Mouse (Mus musculus): ENCODE measurements around the gene B3galt5.

Gene B3galt5

DNA sequence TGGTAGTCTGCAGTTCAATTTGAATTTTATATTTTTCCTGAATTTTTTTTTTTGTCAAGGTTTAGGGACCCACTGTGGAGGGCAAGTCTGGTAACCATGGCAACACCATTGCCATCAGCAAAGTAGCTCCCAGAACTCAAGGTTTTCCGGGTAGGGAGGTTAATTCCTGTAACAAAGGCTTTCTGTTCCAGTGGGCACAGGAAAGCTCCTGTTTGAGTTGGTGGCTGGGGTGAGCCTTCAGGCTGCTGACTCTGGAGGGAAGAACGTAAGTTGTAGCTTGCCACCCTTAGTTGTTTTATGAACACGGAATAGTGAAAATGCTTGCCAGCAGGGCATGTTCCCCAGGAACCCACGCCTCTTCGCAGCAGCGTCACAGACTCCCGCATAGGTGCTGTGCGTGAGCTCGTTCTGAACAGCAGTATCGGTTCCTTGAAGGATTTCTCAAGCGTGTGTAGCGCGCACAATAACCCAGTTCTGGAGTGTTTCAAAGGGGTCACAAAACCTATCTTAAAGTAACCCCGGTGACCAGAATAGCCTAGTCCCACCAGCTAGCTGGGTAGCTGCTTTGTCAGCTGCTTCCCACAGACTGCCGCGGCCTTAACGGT lies at the start of gene B3galt5:
Gene B3galt5 (plus strand): TSS at position 436 of the 605 bp plus-strand sequence.
- peak in 1 of 2 experiments; percentile 29 for DNase-seq (ENCODE audit: low spot score in 2 of 2)

DNA sequence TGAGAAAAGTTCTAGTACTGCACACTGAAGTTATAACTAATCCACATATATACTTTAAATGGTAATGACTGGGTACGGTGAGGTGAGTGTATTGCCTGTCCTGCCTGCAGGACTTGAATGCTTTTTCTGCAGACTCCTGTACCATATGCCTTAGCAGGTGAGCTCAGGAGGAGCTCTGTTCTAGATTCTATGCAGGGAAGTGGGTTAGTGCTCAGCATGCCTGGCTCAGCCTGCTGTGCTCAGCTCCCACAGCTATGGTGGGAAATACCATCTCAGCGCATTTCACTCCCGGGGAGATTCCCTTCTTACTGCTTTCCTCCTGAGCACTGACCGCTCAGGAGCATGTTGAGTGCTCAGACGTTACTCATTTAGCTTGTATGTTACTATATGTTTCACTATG lies 48.0 kb upstream of the B3galt5 start:
- DNase-seq (ENCODE audit: low spot score in 2 of 2), result no peak

DNA sequence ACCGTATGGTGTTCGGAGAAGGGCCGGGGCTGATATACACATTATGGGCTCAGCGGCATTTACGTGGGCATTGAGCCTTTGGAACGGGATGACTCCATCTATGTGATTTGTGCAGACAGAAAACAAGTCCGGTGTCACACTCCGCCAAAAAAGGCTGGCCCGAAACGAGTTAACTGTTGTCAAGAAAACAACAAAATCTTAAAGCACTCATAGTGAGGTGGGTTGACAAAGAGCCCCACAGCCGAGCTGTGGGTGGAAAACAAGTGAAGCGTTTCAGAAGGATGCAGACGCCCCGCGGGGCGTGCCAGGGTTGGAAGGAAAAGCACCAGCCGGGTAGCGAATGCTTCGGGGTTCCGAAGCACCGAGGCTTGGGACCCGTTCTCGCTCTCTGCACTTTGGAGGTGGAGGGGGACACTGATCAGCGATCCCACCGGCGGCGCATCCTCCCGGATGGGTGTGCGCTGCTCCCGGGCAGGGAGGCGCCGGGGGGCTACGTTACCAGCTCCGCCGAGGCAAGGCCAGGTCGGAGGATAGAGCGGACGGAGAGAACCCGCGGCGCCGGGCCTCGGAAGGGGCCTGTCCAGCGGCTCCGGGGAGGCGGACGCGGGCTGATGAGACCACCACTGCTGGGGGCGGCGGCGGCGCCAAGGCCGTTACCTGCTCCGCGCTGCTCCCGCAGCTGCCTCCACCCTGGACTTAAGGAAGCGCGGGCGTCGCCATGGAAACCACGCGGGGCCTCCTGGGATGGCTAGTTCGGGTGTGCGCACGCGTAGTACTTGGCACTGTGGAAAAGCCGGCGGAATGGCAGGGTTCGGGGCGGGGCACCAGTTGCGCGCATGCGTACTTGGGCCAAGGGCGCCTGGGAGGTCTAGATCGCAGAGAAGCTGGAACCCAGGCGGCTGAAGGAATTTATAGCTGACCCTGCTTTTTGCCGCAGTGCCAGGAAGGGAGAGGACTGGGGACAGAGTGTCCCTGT lies 43.8 kb upstream of the B3galt5 start, which contains the start of gene Lca5l:
Gene Lca5l (minus strand): TSS at position 741 of the 976 bp plus-strand sequence.
- DNase-seq (ENCODE audit: low spot score in 2 of 2), result peak; percentile 99 to 100

DNA sequence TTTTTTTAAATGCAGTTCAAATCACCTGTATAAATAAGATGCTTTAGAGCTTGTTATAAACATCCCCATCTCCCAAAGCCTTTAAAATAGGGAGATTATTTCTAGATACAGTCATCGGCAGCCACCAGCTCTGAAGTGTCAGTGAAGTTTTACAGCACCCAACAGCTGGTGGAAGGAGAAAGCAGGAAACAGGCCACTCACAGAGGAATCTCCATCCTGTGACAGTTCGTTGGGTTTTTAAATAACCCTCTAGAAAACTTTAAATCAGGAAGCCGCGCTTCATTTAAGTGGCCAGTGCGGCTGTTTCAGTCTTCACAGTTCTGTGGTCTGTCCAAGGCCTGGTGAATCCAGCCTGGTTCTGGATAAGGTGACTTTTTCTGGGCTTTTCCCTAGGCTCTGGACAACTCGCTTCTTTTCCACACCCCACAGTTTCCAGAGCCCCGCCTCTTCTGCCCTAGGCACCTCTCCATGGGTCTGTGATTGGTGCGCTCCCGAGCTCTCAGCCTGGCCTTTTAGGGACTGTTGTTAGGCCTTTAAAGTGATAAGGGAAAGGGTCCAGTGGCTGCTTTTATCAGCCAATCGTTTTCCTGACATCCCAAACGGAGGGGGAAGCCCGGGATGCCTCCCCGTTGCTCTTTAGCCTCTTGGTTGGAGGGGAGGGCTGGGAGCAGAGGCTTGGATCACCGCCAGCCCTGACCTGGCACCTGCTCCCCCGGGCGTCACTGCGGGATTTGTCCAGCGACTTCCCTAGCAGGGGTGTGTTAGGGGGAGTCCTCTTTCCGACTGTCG lies 35.5 kb upstream of the B3galt5 start, which contains the start of gene Sh3bgr:
Gene Sh3bgr (plus strand): TSS at position 538 of the 789 bp plus-strand sequence.
- no peak for DNase-seq (ENCODE audit: low spot score in 2 of 2)

DNA sequence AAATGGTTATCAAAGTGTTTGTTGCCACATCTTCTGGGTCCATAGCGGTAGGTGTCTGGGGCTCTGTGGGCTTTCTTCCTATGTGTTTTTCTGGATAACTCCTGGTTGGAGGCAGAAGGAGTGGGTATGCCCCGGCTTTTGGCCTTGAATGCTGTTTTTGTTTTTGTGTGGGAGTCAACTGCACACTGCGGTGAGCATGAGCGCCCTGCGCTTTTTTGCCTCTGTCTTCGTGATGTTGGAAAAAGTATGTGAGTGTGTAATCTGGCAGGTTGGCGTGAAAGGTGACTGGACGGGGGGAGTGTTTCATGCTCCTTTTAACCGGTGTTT lies 34.9 kb upstream of the B3galt5 start:
- no peak for DNase-seq (ENCODE audit: low spot score in 2 of 2)

DNA sequence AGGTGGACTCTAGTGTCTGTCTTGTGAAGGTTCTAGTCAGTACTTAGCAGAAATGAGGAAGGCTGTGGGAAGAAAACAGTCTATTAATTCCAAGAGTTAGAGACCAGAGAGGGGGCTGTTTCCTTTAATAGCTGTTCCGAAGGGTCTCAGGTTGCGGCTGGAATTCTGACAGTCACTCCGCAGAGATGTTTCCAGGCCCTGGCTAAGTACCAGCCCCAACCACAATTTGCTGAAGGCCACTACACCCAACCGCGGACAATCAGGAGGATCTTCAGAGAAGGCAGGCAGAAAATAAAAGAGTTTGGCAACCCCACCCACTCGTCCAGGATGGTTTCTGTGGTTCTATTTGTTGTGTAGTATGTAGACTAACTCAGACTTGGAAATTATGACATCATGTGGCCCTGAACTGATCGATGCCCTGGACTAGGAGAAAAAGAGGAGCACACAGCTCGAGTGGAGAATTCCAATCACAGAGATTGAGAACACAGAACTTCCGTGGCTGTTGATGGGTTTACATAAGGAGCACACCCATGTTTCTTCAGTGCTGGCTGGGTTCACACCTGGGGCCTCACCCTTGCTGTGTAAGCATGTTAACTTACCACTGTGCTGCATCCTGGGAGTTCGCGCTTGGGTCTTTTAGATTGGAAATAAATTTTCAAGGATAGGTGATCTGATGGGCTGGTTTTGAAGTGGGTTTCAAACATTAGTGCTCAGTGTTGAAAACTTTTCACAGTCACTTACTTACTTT lies 33.9 kb upstream of the B3galt5 start:
- no peak for DNase-seq (ENCODE audit: low spot score in 2 of 2)

DNA sequence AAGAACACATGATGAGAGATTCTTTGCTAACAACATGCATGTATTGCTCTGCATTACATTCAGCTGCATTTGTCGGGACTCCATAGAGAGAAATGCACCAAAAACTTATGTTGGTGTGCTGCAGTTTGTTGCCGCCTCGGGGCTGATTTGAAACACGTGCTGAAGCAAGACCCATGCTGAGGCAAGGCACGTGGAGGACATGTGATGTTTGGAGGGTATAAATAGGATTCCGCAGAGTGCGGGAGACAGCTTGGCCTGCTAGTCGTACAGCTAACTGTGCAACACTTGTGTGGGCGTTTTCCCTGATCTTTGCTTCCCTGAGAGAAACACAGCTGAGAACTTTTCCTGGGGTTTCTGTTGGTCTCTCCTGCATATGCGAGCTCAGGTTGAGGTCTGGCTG lies 25.8 kb upstream of the B3galt5 start:
- DNase-seq (ENCODE audit: low spot score in 2 of 2), result no peak

DNA sequence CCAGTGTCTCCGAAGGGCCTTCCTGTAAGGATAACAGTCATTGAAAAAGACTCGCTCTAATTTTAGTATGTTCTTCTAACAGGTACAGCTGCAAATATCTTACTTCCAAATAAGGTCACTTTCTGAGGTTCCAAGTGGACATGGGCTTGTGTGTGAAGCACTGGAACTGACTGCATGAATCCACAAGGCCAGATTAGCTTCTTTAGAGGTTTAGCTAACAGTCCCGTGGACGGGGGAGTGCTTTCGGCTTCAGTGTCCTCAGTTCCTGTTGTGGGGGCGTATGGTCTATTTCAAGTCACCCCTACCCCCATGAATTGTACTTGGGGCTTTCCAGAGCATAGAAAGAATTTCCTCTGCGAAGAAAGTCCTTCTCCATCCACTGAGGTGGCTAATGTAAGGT lies 24.7 kb upstream of the B3galt5 start:
- no peak for DNase-seq (ENCODE audit: low spot score in 2 of 2)

DNA sequence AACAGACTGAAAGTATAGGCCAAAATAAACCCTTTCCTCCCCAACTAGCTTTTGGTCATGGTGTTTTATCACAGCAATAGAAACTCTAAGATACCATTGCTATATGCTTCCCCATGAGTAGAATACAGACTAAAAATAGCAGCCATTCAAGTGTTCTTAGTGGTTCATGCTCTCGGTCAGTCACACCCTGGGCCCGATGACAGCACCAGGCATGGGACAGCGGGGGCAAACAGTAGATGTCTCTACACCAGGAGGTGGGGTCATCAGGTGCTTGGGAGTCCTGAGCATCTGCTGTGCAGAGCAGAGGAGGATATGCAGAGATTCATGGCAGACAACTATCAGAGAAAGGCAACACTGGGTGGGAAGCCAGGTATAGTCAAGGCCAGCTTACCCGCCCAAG lies 22.6 kb upstream of the B3galt5 start:
- no peak for DNase-seq (ENCODE audit: low spot score in 2 of 2)

DNA sequence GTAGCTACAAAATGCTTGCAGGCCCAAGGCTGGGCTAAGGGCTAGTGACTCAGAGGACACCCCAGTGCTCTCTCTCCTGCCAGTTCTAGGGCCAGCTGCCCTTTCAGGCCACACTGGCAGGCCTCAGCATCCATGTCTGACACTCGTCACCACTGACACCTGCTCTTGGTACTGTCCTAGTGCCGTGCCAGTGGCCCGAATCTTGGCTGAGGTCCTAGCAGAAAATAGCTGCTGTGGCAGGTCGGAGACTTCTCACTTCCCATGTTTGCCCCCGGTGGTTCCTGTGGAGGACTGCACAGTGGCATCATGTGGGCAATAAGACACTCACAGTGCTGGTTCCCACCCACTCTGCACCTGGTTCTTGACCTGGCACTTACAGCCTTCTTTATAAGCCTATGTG lies 14.1 kb upstream of the B3galt5 start:
- DNase-seq (ENCODE audit: low spot score in 2 of 2), result no peak

DNA sequence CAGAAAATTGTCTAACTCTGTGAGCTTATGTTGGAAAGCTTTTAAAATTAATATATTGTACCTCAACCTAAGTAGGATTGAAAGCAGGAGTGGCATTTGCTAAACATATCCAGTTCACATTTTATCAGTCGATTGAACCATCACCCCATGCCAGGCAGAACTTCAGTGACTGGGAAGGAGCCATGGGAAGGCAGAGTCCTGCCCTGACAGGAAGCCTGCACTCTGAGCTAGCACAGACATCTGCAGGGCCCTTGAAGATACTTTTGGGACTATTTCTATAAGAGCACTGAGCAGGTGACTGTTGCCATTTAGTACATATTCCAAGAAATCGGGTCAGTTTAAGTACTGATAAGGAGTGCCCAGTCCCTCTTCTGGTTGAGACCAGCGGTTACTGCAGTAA lies 13.6 kb upstream of the B3galt5 start:
- no peak for DNase-seq (ENCODE audit: low spot score in 2 of 2)

DNA sequence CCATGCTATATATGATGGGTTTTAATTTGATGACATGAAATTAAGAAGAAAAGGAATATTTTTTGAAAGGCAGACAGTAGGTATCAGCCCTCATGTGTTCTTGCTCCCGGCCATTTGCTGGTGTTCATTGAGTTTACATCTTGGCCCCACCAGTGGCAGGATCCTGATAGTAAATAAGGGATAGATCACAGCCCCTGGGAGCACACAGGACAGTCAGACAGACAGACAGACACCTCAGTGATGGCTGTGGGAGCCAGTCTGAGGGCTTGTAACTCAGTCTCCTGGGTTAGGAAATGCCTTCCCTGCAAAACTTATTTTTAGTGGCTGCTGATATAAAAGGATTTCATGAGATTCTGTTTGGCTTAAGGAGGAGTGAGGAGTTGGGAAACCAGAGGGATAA lies 13.1 kb upstream of the B3galt5 start:
- no peak for DNase-seq (ENCODE audit: low spot score in 2 of 2)

DNA sequence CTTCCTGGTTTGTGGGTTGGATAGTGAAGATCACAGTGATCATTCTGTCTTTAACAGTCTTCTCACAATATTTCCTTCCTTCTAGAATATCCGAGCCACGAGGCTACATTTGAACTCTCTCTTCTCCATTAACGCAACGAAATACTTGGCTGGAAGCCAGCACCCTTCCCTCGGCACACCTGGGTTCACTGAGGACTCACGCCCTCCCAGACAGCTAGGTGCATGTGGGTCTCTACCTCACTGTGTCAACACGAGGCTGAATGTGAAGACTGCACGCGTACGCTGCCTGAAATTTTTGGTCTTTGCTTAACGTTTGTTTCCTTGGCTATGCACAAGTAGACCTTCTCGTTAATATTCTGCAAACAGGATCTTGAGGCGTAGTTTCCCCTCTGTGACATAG lies 7.2 kb upstream of the B3galt5 start:
- DNase-seq (ENCODE audit: low spot score in 2 of 2), result no peak

DNA sequence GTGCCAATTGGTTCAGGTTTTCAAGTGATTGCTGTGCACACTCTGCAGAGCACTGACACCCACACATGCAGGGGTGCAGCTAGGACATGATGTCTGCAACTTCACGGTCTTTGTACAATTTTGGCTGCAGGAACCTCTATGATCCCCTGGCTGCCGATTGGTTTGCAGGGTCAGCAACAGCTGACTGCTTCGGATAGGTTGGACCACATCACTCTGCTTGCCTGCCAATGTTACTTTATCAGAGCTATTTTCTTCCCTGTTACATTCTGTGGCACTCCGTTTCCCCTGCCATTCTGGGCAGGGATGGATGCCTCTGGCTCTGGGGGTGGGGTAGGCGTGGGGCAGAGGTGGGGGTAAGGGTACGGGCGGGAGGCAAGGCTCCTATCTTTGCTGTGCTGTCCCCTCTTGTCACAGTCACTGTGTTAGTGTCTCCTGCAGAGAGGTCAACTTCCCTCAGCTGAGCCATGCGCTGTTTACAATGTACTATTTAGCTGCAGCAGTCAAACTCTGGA lies 6.5 kb upstream of the B3galt5 start:
- peak; percentile 15 for DNase-seq (ENCODE audit: low spot score in 2 of 2)

DNA sequence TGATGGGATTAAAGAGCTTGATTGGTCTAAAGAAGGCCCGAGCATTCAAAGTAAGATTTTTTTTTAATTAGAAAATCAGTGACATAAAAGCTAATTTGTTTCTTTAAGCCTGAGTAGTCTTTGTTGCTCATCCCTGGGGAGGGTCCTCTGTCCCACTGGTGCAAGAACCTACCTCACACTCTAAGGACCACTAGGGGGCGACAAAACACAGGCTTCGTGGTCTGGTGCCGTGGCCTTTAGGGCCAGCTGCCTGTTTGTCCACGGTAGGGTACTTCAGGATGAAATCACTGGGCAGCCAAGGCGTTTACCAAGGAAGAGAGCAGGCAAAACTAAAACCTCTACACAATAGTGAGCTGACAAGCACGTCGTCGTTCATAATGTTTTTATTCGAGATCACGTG lies 5.2 kb upstream of the B3galt5 start:
- DNase-seq (ENCODE audit: low spot score in 2 of 2), result peak; percentile 74 to 77

DNA sequence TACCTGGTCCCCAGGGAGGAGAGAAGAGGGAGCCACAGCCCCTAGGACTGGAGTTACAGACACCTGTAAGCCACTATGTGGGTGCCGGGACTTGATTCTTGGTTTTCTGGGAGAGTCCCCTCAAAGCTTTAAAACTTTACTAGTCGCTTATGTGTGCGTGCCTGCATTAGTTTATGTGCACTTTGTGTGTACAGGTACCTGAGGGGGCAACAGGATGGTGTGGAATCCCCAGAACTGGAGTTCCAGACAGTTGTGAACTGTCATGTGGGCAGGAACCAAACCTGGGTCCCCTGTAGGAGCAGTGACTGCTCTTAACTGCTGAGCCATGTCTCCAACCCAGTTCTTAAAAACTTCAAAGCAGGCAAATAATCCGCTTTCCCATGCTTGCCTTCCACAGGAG lies 4.3 kb upstream of the B3galt5 start:
- no peak for DNase-seq (ENCODE audit: low spot score in 2 of 2)

DNA sequence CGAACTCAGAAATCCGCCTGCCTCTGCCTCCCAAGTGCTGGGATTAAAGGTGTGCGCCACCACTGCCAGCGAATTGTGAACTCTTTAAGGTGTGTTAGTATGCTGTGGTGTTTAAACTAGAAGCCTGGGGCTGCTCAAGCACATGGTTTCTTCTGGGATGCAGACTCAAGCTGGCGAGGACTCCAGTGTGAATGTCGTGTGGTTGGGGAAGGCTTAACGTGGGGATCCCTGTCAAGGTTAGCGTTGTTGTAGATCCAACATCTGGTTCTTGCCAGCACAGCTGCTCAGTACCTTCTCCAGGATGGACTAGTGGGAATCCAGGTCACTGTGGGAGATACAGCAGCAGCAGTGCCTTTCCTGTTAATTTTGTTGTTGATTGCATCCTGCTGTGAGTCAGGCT lies 3.6 kb upstream of the B3galt5 start:
- DNase-seq (ENCODE audit: low spot score in 2 of 2), result no peak

DNA sequence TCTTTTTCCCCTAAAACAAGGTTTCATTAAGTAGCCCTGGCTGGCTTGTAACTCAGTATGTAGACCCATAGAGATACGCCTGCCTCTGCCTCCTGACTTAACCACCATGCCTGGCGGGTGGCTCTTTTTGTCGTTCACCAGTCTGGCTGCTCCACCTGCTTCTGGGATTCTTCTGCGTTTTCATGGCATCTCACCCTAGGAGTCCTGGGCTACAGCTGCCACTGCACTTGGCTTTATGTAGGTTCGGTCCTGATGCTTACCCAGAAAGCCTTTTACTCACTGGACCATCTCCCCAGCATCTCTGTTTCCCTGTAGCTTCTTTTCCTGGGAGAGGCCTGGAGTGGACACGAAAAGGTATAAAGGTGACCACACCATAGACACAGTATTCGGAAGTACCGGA lies 1.6 kb upstream of the B3galt5 start:
- DNase-seq (ENCODE audit: low spot score in 2 of 2), result no peak

DNA sequence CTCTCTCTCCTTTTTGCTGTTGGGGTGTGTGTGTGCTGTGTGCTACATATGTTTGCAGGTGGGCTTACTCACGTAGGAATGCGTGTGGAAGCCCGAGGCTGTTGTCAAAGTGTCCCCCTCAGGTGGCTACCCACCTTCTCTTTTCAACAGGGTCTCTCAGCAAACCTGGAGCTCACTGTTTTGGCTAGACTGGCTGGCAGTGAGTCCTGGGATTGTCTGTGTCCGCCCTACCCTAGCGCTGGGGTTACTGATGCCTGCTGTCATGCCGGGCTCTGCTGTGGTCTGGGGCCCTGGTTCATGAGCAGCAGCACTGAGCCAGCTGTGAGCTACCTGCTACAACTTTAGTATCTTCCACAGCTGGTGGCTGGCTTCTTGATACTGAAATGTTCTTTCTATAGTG lies 8.9 kb downstream of the B3galt5 start:
- DNase-seq (ENCODE audit: low spot score in 2 of 2), result no peak

DNA sequence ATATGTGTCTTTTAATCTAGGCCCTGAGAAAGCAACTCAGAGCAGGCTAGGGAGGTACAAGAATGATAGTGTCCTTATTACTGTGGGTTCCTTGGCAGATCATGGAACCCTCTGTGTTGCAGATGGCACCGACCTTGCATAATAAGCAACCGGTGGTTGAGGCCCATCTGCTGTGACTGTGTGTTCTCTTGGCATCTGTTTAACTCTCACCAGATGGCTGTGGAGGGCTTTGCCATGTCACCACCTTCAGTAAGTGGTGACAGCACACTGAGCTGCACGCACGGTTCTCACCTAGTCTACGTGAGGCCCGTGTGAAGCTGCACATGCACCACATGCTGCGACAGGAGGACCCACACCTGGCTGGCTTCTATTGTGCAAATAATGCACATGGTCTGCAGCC lies 14.0 kb downstream of the B3galt5 start:
- DNase-seq (ENCODE audit: low spot score in 2 of 2), result peak in 1 of 2 experiments; percentile 25

DNA sequence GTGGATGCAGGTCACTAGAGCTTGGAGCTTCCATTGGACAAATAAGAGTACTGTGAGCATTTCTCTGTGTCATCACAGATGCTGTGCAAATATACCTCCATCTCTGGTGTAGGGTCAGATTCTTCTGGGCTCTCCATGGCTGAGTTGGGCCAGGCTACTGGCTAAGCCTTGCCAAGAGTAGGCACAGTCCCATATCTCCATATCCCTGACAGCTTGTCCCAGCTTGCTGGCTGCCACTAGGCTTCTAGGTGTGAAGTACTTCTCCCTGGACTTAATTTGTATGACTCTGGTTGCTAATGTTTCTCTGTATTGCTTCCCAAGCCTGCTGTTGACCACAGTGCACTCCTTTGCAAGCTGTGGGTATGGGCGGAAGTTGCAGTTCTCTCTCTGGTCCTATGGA lies 16.5 kb downstream of the B3galt5 start:
- DNase-seq (ENCODE audit: low spot score in 2 of 2), result no peak

All from right cerebral cortex, adult 2 months (tissue).